Mouse (Mus musculus) embryo, embryonic 10 days (tissue): ENCODE results near the gene Sdhaf4.
"Not testable (repeated sequence)": the region's sequence is repeated elsewhere in the genome, so short reads cannot be mapped to it uniquely, and the experiment has no call there.

Source experiments
- DNase-seq: peaks from one replicate; pipeline ENCODE4 v3.0.0-alpha.2; 2015; ENCODE audit warnings: low spot score

Sdhaf4 gene

GRCm38 (mm10) chr1:24005070-24005804 lies at the start of gene Sdhaf4:
TSS of gene Sdhaf4 (minus strand) at chr1:24005656.
- DNase-seq, result peak; percentile 95

GRCm38 (mm10) chr1:24046730-24047510 lies 41.5 kb upstream of the Sdhaf4 start:
- no peak for DNase-seq

GRCm38 (mm10) chr1:24045627-24046026 lies 40.2 kb upstream of the Sdhaf4 start:
- DNase-seq, result no peak

GRCm38 (mm10) chr1:24043007-24043406 lies 37.6 kb upstream of the Sdhaf4 start:
- DNase-seq, result no peak

GRCm38 (mm10) chr1:24033759-24034423 lies 28.4 kb upstream of the Sdhaf4 start:
- no peak for DNase-seq

GRCm38 (mm10) chr1:24010821-24011220 lies 5.4 kb upstream of the Sdhaf4 start:
- no peak for DNase-seq

- DNase-seq, result no peak
Observed at GRCm38 (mm10) chr1:24010016-24010415, 4.6 kb upstream of the Sdhaf4 start.

GRCm38 (mm10) chr1:24007621-24008020 lies 2.2 kb upstream of the Sdhaf4 start:
- no peak for DNase-seq

- no peak for DNase-seq
Observed at GRCm38 (mm10) chr1:23999318-23999717, 6.1 kb downstream of the Sdhaf4 start.

- DNase-seq, result no peak
Observed at GRCm38 (mm10) chr1:23998866-23999265, 6.6 kb downstream of the Sdhaf4 start.

GRCm38 (mm10) chr1:23998120-23998810 lies 7.2 kb downstream of the Sdhaf4 start:
- no peak for DNase-seq

- no peak for DNase-seq
Observed at GRCm38 (mm10) chr1:23997493-23997892, 8.0 kb downstream of the Sdhaf4 start.

GRCm38 (mm10) chr1:23995420-23995819 lies 10.0 kb downstream of the Sdhaf4 start:
- DNase-seq, result no peak

GRCm38 (mm10) chr1:23983118-23983517 lies 22.3 kb downstream of the Sdhaf4 start:
- DNase-seq, result no peak

- DNase-seq, result no peak
Observed at GRCm38 (mm10) chr1:23978281-23978680, 27.2 kb downstream of the Sdhaf4 start.

GRCm38 (mm10) chr1:23971159-23971558 lies 34.3 kb downstream of the Sdhaf4 start:
- not testable (repeated sequence) for DNase-seq

GRCm38 (mm10) chr1:23968027-23968725 lies 37.3 kb downstream of the Sdhaf4 start:
- DNase-seq, result no peak

GRCm38 (mm10) chr1:23966226-23966625 lies 39.2 kb downstream of the Sdhaf4 start:
- no peak for DNase-seq

- DNase-seq, result peak; percentile 23
Observed at GRCm38 (mm10) chr1:23959415-23959732, 46.1 kb downstream of the Sdhaf4 start.

GRCm38 (mm10) chr1:23958668-23959414 lies 46.6 kb downstream of the Sdhaf4 start:
- DNase-seq, result peak; percentile 19

- no peak for DNase-seq
Observed at GRCm38 (mm10) chr1:23958101-23958500, 47.4 kb downstream of the Sdhaf4 start.
